Mouse (Mus musculus): ENCODE measurements around the gene Mfn2. TPM values are rescaled to one million over a fixed set of nuclear protein-coding genes. Genes with fewer than 3 reads are reported as not detected.

Gene Mfn2
- total RNA-seq (2021), result 100 to 1,000 TPM; 346 to 413 TPM
- long read RNA-seq, experiment 1, full-length matches to known transcripts, result 100 of 231 reads
- long read RNA-seq, experiment 1, partial matches to known transcripts, result 35 of 231 reads
- long read RNA-seq, experiment 1, other reads (novel, unspliced or antisense), result 96 of 231 reads
- long read RNA-seq, experiment 2, full-length matches to known transcripts, result 247 of 452 reads
- long read RNA-seq, experiment 2, partial matches to known transcripts, result 80 of 452 reads
- long read RNA-seq, experiment 2, other reads (novel, unspliced or antisense), result 125 of 452 reads

DNA sequence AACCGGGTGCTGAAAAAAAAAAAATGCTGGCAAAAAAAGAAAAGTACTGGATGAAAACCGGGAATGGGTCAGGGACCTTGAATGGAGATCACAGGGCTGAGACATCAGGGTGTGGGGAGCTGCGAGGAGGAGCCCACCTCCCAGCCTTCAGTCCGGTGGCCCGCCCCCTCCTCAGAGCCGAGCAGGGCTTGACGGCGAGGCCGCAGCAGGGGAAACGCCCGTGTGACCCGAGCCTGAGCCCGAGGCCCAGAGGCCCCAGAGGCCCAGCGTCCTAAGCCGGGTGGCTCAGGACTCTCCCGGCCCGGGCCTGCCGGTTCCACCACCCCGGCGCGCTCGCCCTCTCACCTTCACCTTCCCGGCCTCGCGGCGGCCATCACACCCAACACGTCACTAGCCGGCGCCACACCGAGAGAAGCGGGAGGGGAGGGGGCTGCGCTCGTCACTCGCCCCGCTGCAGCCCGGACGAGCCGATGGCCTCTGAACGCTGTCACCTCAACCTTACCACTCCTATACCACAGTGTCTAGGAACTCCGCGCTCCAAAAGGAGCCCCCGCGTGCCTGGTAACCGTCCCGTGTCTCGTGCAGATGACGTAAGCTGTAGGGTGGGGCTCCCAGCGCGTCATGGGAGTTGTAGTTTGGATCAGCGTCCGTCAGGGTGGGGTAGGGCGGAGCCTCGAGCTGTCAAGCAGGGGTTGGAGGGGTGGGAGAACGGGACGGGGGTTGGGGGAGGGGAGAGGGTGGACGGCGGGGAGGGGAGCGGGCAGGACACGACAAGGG lies at the start of gene Mfn2:
Gene Mfn2, minus strand, starts transcription at position 392 of the 777 bp plus-strand sequence.
- DNase-seq, result peak; percentile 89

DNA sequence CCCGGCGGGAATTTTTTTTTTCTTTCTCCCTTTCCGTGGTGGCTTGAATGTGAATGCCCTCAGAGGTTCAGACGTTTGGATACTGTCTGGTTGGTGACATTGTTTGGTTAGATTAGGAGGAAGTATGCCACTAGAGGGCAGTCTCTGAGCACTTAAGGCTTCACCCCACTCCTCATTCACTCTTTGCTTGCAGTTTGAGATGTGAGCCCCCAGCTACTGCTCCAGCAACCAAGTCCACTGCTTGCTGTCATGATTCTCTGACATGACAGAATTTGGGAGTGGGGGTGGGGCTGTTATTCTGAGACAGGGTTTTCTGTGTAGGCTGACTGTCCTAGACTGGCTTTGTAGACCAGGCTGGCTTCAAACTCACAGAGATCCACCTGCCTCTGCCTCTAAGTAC lies 49.1 kb upstream of the Mfn2 start:
- DNase-seq, result peak; percentile 3

DNA sequence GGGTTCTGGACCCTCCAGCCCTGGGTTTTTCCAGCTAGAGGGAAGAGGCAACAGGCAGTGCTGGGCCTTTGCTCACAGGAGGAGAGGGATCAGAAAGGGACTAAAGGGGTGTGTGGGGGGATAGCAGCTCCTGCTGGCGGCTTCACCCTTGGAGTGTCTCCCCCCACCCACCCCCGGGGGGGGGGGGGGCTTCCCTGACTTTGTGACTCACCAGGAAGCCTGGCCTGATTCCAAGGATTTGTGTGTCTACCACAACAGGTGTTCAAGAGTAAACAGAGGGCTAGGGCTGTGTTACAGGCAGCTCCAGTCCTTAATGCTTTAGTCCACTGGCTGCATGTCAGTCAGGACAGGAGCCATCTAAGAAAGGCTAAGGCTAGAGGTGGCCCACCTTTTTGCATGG lies 43.0 kb upstream of the Mfn2 start:
- DNase-seq, result no peak

DNA sequence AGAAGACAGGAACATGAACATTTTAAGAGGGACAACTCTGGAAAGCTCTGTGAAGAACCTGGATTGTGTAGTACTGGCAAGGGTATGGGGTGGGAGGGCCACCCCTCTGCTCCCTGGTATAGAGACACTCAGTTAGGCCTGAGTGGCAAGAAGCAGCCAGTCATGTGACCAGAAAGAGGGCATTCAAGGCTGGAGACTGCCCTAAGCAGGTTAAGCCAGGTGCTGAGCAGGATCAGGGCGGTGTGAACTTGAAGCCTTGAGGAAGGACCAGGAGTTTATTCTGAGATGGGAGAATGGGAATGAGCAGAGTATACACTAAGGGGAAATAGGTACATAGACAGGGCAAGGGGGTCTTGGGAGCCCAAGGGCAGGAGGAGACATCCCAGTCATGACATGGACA lies 38.5 kb upstream of the Mfn2 start:
- no peak for DNase-seq

DNA sequence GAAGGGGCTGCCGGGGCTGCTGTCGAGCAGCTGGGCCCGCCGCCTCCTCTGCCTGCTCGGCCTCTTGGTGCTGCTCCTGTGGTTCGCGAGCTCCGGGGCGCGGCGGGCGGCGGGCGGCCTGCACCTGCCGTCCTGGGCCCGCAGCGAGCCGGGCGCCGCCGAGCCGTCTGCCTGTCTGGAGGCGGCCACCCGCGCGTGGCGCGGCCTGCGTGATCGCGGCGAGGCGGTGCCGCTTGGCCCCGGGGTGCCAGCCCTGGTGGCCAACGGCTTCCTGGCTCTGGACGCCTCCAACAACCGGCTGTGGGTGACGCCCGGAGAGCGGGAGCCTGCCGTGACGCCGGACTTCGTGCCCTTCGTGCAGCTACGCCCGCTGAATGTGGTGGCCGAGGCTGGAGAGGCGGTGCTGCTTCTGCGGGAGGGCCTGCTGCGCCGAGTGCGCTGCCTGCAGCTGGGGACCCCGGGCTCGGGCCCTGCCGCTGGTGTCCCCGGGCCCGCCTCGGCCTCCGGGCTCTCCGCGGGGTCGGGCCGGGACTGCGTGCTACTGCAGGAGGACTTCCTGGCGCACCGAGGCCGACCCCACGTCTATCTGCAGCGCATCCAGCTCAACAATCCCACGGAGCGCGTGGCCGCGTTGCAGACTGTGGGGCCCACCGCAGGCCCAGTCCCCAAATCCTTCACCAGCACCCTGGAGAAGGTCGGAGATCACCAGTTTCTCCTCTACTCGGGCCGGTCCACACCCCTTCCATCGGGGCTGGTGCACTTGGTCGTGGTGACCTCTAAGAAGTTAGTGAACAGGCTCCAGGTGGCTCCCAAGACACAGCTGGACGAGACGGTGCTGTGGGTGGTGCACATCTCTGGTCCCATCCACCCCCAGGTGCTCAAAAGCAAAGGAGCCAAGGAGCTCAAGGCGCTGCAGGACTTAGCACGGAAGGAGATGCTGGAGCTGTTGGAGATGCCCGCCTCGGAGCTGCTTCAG lies 36.8 kb upstream of the Mfn2 start:
- DNase-seq, result no peak

DNA sequence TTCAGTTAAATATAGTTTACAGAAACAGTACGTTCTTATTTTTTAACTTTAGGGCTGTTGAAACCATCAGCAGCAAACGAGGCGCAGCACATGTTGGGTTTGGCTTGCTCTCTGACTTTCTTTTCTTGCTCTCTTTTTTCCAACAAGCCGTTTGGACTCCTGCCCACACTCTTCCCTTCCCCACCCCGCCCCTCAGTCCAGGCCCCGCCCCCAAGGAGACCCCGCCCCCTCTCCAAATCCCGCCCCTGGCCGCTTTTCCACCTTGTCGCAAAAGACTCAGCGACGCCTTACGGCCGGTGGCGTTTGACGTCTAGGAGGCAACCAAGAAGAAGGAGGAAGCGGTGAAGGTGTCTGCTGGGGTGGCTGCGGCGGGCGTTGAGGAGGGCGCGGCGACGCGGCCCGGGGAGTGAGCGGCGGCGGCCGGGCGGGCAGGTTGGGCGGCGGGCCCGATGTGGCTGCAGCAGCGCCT lies 36.1 kb upstream of the Mfn2 start, which contains the start of gene 2510039O18Rik:
Gene 2510039O18Rik, plus strand, starts transcription at position 320 of the 469 bp plus-strand sequence.
- DNase-seq, result peak; percentile 79

DNA sequence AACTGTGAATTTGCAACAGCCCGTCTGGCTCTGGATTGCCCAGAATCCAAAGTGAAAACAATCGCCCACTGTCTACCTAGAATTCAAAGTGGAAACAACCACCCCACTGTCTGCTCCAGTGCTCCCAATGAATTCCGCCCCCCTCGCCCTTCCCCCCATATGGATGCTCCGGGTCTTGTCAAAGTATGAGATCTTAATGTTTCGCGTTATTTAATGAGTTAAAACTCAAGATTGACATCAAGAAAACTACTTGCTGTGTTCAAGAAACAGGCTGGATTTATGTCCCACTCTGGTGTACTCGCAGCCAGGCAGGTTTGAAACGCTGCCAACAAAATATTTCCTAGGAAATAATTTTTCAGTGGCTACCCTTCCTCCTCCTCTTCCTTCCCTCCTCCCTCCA lies 35.6 kb upstream of the Mfn2 start:
- no peak for DNase-seq

DNA sequence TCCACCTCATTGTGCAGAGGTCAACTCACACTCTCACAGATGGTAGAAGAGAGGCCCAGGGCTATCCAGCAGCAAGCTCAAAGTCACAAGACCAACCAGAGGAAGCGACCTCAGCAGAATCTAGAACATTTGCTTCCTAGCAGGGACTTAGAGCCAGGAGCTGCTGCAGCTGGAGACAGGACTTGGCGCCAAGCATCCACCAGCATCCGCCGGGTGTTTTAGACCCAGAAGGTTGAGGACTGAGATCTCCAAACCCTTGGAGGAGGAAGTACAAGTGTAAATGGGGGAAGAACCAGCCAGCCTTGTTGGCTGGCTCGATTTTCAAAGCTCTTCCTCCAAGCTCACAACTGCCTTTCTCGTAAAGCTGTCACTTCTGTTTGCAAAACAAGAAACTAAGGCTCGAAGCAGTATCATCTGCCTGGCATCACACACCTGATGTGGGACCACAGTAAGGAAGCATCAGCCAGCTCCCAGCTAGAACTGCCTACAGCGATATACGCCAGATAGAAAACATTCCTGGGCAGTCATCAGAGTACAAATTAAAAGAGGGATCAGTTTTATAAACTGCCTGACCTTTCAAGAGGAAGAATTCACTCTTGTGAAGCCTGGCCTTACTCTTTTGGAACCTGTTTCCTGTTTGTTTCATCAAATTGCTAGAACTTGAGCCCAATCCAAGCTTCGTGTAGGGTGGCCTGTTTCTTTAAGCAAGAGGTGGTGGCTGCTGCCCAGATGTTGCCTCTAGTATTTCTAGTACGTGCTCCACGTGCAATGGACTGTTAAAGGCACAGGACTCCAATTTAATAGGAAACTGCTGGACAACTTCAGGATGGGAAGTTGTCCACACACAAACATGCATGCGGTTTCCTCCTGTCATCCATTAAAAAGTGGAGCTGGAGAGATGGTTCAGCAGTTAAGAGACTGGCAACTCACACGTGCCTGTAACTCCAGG lies 33.9 kb upstream of the Mfn2 start:
- DNase-seq, result peak; percentile 77

DNA sequence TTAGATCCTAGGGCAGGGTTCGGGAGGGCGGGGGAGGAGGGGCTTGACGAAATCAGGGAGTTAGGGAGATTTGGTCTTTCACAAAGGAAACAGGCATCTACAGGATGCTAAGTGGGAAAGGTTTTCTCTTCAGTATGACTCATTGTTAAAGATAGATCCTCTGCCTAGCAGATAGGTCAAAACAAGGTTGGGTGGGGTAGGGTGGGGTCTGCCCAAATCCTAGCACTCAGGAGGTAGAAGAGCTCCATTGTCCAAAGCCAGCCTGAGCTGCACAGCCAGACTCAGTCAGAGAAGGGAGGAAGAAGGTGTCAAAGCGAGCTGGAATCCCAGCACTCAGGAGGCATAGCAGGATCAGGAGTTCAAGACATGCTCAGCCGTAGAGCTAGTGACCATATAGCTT lies 33.0 kb upstream of the Mfn2 start:
- DNase-seq, result no peak

DNA sequence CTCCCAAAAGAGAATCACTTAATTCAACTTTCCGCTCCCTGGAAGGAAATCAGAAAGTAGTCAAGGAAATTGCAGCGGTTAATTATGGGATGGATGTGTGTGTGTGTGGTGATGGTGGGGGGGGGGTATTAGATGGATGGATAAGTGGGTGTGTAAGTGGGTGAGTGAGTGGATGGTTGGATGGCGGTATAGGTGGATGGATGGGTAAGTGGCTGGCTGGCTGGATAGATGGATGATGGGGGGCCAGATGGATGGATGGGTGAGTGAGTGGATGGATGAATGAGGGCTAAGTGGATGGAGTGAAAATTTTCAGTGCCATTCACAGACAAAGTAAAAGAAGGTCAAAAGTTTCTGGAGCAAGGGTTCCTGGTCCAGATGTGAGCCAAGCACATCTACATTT lies 32.5 kb upstream of the Mfn2 start:
- DNase-seq, result no peak

DNA sequence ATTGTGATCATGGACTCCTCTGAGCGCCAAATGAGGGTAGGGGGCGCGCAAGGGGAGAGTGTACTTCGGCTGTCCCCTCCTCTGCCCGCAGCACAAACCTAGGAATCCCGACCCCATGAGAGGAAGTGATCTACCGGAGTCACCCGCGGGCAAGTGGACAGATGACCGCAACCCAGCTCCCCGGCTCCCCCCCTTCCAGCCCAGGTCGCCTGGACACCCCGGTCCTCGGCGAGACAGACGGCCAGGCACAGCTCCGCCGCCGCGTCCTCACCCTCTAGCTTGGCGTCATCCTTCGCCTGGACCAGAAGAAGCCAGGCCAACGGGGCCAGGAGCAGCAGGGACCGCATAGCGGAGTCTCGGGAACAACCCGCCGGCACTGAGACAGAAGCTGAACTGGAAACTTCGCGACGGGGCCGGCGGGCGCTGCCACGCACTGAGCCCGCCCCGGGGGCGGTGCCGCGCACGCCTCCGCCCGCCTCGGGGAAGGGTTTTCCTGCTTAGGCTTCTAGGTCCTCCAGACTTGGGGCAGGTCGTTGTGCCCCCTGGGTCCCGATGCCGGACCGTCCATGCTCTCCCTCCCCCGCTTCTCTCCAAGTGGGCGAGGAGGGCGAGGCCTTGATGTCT lies 31.9 kb upstream of the Mfn2 start, which contains the start of gene Plod1:
Gene Plod1, minus strand, starts transcription at position 437 of the 624 bp plus-strand sequence.
- DNase-seq, result peak; percentile 89

DNA sequence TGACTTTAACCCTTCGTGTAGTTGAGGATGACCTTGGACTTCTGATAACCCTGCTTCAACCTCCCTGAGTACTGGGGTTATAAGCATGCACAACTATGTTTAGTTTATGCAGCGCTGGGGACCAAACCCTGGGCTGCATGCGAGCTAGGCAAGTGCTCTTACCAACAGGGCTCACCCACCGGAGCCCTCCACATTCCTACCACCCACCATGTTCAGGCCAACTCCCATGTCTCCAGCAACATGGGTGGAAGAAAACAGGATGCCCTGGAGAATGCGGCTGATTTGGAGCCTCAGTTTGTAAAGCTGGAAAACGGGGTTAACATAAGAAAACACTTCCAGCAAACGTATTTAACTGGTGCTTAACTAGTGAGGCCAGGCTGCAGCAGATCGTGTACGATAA lies 31.4 kb upstream of the Mfn2 start:
- DNase-seq, result no peak

DNA sequence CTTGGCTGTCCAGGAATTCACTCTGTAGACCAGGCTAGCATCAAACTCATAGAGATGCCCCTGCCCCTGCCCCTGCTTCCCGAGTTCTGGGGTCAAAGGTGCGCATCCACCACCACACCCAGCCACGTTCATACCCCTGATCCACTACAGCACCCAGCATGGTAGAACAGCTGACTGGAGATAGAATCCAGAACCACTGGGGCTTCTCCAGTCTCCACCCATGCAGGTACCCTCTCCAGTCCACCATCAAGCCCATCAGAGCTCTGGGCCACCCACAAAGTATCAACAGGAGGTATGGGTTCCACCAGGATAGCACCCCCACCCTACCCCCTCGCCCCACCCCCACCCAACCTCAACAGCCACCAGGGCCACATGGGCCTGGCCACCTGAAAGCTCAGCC lies 30.1 kb upstream of the Mfn2 start:
- DNase-seq, result no peak

DNA sequence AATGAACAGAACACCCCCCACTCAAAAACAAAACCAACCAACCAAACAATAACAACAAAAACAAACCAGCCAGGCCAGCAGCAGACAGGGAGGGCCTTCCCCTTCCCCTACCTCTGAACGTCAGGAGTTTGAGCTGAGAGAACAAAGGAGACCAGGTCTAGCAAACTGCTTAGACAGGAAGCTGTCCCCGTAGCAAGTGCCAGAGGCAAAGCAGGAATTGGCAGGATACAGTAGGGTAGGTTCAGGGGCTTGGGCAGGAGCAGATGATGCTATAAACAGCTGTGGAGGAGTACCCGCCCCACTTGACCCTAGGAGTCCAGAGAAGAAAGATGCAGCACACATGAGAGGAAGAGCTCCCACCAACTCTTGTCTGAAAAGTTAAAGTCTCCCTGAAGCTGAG lies 29.6 kb upstream of the Mfn2 start:
- no peak for DNase-seq

DNA sequence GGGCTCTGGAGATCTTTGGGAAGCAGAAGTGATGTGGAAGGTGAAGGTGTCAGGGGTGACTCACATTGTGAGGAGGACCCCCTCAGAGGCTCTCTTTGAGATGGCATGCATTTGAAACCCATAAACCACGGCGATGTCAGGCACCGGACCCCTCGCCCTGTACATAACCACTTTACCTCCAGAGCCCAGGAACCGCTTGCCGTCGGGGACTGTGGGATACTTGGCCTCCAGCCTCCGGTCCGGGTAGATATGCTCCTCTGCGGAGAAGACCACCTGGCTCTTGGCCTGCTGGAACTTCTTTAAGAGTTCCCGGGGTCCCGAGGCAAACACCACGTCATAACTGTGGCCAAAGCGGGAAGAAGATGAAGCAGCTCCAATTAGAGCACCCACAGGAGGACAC lies 26.4 kb upstream of the Mfn2 start:
- no peak for DNase-seq

DNA sequence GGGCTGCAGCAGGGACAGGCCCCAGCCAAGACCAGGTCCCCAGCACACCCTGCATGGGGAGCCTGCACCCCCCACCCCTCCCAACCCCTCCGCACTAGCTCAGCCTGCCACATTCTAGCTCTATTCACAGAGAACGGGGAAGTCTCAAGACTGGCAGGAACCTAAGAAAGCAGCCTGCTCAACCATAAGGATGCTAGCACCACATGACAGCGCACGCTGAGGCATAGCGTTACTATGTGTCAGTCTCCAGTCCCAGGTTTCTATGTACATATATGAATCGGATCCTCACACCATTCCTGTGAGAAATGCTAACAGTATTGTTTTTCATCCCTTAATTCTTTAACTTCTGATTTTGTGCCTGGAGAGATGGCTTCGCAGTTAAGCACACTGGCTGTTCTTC lies 24.0 kb upstream of the Mfn2 start:
- DNase-seq, result no peak

DNA sequence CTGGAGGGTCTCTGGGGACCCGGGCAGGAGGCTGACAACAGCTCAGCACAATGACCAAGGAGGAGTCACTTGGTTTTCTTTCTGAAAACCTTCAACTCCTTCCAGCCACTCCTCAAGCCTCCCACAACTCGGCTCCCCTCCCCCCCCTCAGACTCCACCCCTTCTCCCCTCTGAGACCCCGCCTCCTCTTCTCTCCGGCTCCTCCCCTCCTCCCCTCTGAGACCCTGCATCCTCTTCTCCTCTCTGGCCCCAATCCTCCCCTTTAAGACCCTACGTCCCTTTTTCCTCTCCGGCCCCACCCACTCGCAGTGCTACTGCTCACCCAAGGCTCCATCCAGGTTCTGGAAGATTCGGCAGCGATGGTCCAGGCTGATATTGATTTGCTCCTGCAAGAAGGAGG lies 23.6 kb upstream of the Mfn2 start:
- DNase-seq, result no peak

DNA sequence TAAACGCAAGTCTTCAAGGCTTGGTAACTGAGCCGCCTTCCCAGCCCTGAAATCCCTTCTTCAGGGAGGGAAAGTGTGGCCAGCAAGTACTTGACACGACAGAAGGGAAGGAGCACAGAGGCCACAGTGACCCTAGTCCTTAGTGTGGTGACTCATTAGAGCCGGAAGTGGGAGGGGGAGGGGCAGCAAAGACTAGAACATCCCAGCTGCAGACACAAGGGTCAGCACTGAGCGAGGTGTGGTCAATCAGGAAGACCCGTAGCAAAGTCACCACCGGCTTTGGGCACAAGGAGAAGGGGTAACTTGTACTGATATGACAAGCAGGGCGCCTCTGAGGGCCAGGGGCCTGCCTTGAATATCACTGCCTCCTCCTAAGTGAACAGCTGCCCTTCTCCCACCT lies 23.2 kb upstream of the Mfn2 start:
- DNase-seq, result peak; percentile 61

DNA sequence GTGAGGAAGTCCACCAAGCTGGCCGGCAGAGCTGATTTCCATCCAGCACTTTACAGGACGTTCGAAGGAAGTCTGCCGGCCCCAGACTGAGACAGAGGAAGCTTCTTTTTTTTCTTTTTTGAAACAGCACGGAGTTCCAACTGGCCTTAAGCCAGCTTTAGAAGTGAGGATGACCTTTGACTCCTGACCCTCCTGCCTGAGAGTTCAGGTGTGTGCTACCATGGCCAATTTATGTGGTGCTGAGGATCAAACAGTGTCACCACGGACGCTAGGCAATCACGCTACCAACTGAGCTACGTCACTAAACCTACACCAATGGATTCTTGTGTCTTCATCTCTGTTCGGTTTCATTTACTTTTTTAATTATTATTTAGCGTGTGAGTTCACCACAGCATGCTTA lies 17.8 kb upstream of the Mfn2 start:
- DNase-seq, result no peak

DNA sequence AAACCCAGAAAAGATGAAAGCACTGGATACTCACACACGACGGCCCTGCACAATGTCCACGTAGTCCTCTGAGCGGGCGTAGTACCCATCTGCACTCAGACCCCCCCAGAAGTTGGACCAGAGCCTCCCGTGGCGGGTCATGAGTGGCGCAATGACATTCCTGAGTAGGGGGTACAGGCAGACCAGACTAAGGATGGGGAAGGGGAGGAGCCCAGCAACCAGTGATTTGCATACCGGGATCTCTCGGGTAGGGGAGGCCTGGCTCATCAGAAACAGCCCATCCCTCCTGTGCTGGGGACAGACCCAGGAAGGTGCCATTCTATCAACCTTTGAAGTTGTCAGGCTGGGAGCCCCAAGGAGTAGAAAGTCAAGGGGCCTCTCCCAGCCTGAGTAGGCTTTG lies 16.5 kb upstream of the Mfn2 start:
- DNase-seq, result no peak

Data from gastrocnemius, postnatal 25 days (tissue).